ENCODE assay signal across 26 mouse cellular contexts in the genomic region with DNA sequence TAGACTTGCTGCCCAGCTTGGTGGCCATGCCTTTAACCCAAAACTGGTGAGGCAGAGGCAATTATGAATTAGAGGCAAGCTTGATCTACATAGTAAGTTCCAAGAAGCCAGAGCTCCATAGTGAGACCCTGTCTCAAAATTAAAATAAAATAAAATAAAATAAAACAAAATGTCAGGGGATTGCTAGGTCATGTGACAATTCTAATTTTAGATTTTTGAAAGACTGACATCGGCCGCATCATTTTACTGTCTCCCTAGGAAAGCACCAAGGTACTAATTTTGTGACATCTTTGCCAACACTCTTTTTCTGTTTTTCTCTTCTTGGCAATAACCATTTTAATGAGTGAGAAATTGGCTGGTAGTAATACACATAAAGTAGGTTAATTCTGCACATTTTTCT.
"Had no signal": no experiment of that assay in that cellular context is flagged by ENCODE, and none has a peak within 500 bp of the region (broad histone marks: within the 10 kb centered on the region; RNA-seq: fewer than 3 reads in every experiment).

No protein-coding gene starts in this region.

- H3K9me3 ChIP-seq: heart, embryonic 13.5 days; heart, embryonic 15.5 days; hindbrain, embryonic 13.5 days; hindbrain, embryonic 15.5 days; kidney, embryonic 15.5 days; limb, embryonic 10.5 days; limb, embryonic 12.5 days; liver, embryonic 13.5 days had no signal

- H3K27me3 ChIP-seq: heart, embryonic 13.5 days; heart, embryonic 15.5 days; hindbrain, embryonic 13.5 days; hindbrain, embryonic 15.5 days; kidney, embryonic 15.5 days; limb, embryonic 12.5 days; liver, embryonic 13.5 days had no signal

- H3K4me3 ChIP-seq: heart, adult 2 months; heart, embryonic 13.5 days; heart, embryonic 15.5 days; hindbrain, embryonic 13.5 days; hindbrain, embryonic 15.5 days; kidney, embryonic 15.5 days; layer of hippocampus, adult 2 months; left cerebral cortex, adult 2 months; limb, embryonic 10.5 days; limb, embryonic 12.5 days; liver, embryonic 13.5 days had no signal

- DNase-seq: gastrocnemius, postnatal 10 days; gastrocnemius, postnatal 36 days; heart, adult 11 months; heart, adult 2 months; heart, postnatal 14 days; heart, postnatal 36 days; kidney, adult 11 months; kidney, adult 2 months; kidney, adult 9 months; kidney, postnatal 25 days; kidney, postnatal 4 days; liver; liver, embryonic 13.5 days had no signal

- H3K9ac ChIP-seq: heart, embryonic 13.5 days; heart, embryonic 15.5 days; hindbrain, embryonic 13.5 days; hindbrain, embryonic 15.5 days; kidney, embryonic 15.5 days; limb, embryonic 12.5 days; liver, embryonic 13.5 days had no signal

- H3K4me2 ChIP-seq: heart, embryonic 11.5 days; heart, embryonic 13.5 days; heart, embryonic 15.5 days; hindbrain, embryonic 13.5 days; hindbrain, embryonic 15.5 days; kidney, embryonic 15.5 days; limb, embryonic 12.5 days; liver, embryonic 11.5 days; liver, embryonic 13.5 days had no signal

- H3K27ac ChIP-seq: heart, adult 2 months; heart, embryonic 13.5 days; heart, embryonic 15.5 days; hindbrain, embryonic 13.5 days; hindbrain, embryonic 15.5 days; hindbrain, postnatal 0 days; kidney, embryonic 15.5 days; kidney, postnatal 0 days; layer of hippocampus, adult 2 months; left cerebral cortex, adult 2 months; limb, embryonic 10.5 days; limb, embryonic 12.5 days; liver, embryonic 13.5 days had no signal

- H3K36me3 ChIP-seq: heart, embryonic 15.5 days; hindbrain, embryonic 15.5 days; limb, embryonic 10.5 days; liver, embryonic 13.5 days had no signal
